Mouse (Mus musculus) mouse embryonic stem cell (cell line): Measurements from ENCODE around the gene Msh4.

Experiments used
- in situ Hi-C, 2 experiments: fragments of 300-500 bp; cut with MboI; formaldehyde crosslinking; loops; 1 replicate in 1 of 2; 3 replicates in 1 of 2; pipeline ENCODE4 v1.14.3; 2019 to 2020; ENCODE audit warnings: low sequenced_read_pairs in 2 of 2, low pct_unique_long_range_greater_than_20kb in 1 of 2, mixed read lengths in 1 of 2; ENCODE audit not compliant: unreplicated experiment in 1 of 2

Msh4 gene

DNA sequence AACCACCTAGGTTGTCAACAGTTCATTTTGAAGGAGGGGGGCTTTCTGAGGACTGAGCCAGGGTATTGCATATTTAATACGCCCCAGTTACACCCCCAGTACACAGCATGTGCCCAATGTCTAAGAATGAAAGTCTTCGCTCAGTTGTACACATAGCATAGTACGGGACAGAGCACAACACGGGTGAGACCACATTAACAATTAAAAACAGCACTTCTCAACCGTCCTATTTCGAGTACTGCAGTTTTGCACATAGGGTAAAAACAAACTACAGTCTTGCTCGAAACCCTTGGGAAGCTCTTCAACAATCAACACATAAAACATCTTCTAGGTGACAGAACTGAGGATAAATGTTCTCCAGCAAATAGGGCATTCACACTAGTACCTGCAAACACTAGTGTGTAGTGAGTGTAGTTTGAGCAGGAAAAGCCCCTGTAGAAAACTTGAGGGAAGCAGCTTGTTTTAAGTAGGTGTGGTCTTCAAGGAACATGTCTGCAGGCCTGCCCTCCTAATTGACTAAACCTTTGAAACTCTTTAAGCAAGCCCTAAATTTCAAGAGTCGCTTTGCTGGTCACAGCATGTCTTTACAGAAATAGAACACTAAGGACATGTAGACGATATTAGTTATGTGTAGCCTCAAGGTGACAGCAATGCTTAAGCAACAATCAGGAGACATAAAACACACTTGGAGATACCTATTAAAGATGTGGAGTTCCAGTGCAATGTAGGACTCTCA is at the start of gene Msh4:
Gene Msh4, minus strand, starts transcription at position 3 of the 736 bp plus-strand sequence.
- in situ Hi-C loops: no loop called here

DNA sequence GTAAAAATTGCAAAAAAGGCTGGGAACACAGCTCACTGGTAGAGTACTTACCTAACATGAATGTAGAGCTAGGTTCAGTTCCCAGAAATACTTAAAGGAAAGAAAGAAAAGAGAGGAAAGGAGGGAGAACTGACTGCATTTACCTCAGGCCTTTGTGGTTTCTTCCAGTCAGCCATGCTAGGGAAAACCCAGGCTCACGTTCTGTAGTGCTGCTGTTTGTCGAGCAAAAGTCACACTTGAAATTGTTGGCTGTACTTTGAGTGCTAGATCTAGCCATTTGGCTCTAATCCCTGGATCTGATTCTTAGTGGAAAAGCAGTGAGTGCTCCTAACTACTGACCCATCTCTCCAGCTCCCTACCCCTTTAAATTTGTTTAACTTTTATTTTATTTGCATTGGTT is 42.2 kb upstream of the Msh4 start:
- in situ Hi-C loops: no loop called here

DNA sequence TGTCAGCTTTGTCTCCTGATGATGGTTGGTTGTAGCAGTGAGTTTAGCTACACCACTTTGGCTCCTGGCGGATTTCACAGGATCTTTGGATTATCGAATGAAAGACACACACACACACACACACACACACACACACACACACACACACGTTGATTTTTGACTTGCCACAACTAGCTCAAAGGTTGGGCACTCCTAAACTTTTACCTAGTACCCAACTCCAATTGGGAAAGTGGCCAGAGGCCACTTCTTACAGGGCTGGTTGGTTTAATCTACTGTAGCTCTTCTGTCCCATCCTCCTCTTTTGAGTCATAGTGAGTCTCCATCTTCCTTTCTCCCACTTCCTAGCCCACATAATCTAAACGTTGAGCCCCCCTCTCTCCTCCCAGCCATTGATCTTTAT is 41.3 kb upstream of the Msh4 start:
- in situ Hi-C loops: no loop called here

DNA sequence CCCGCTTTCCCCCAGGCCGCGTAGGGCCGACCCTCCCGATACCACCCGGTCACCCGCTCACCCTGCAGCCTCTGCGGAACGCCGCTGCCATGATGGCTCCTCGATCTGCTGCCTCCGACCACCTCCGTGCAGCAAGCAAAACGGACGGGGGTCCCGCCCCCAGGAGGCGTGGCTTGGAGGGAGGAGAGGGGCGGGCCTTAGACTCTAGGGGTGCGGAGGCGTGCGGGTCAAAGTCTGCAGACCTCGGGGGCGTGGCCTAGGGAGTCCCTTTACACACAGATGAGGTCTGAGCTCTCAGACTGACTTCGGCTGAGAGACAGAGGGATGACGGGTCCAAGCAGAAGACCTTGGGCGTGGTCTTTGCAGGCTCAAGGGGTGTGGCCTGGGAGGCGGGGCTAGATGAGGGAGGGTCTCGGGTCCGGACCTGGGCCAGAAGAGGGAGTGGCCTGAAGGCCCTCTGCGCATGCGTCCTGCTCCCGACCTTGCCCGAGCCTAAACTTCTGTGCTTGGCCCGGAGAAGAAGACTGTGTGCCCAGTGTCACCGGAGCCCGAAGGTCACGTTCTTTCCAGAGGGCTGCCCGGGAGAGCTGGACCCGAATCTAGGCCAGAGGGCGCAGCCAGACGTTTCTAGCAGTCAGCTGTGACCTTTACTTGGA is 38.5 kb upstream of the Msh4 start, which contains the start of gene Acadm:
Gene Acadm, minus strand, starts transcription at position 298 of the 656 bp plus-strand sequence.
- in situ Hi-C loops: no loop called here

DNA sequence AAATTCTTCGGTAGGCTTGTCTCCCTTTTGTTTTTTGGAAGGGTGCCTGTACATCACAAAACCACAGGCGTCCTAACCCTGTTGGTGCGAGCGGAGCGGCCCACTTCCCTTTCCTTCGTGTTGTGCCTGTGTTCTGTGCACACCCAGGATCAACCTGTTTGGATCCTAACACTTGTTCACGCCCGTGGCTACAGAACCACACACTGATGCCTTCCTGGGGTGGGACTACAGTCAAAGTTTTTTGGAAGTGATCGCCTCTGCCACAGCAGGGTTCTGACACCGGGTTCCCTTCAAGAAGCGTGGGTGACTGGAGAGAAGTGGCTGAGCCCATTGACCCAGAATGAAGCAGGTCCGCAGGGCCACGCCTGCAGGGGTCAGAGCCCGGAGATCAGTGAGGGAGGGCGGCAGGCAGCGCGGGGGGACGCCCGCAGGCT is 38.0 kb upstream of the Msh4 start:
- in situ Hi-C loops: no loop called here

DNA sequence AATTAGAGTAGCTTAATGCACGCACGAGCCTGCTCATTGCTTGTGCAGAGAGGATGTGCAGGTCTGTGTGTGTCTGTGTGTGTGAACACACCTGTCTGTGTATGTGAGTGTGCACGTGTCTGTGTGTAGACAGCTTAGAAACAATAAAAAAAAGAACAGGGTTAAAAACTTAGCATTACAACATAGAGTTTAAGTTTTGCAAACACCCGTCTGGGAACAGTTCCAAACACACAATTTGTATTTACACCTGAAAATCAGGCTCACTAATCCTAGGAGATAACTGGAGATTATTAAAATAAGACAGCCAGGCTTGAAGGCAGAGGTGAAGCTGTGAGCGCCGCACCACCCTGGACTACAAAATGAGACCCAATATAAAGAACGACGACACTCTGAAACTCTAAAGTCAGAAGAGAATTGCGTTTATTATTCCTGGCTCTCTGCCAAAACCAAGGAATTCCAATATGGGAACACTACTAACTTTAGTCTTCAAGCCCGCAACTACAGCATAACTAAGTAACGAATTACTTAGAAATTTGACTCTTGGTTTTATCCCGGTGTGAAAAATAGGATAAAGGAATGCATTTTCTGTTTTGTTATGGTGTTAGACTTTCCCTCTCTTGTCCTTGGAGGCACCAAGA is 37.2 kb upstream of the Msh4 start:
- in situ Hi-C loops: no loop called here

DNA sequence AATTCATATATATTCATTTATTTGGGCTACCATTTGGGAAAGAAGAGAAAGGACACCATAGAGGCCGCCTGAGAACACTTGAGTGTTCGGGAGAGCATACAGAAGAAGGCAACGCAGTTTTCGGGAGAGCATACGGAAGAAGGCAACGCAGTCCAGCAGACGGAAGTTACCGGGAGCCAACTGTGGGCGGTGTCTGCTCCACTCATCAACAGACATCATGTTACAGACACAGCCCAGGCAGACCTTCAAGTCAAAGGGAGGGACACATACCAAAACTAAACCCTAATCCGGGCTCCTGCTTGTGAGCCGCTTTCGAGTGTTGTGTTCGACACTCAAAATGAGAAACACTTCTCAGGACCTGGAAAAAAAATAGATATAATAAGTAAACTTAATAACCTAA is 35.7 kb upstream of the Msh4 start:
- in situ Hi-C loops: no loop called here

DNA sequence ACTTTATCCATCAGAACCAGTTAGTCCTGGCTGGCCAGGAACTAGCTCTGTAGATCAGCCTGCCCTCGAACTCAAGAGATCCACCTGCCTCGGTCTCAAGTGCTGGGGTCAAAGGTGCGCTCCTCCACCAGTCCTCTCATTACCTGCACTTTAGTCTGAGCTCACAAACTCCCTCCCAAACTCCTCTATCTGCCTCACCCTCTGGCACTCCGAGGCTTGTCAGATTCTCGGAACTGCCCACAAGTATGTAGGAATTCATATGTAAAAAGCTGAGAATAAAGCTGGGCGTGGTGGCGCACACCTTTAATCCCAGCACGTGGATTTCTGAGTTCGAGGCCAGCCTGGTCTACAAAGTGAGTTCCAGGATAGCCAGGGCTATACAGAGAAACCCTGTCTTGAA is 34.5 kb upstream of the Msh4 start:
- in situ Hi-C loops: no loop called here

DNA sequence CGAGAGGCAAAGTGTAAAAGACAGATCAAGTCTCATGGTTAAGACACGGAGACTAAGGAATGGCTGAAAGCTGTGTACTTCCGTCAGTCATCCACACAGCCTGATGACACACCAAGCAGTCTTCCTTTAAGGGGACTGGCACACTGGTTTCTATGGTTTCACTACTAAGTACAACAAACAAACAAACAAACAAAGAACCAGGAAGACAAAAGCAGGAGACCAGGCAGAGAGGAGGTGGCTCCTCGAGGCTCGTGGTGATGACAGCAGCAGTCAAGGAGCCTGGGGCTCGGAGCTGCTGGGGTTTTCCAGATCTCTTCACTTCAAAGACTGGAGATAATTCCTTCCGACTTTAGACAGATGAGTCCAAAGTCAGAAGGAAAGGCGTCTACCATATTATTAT is 34.1 kb upstream of the Msh4 start:
- in situ Hi-C loops: no loop called here

DNA sequence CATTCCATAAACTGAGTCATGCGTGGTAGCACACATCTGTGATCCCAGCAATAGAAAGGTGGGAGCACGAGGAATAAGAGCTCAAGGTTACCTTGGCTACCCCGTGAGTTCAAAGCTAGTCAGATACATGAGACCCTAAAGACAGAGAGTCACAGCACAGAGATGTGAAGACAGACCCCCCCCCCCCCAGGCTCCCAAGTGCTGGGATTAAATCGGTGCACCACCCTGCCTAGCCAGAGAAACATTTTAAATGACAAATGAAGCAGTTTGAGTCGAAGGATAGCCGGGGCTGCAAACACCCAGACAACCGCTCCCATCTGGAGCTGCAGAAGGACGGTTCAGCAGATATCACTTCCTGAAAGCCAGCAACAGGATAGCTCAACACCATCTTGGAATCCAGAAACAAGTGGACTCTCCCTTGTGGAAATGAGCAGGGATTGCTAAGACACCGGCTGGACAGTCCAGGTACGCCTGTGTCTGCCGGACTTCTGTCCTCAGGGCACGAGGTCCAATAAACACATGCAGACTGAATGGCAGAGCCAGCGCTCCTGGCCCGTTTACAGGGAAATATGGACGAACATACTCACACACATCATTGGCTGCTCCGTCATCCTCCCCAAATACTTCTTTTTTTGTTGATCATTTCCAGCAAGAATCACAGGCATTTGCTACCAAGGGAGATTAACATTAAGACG is 31.3 kb upstream of the Msh4 start:
- in situ Hi-C loops: no loop called here

DNA sequence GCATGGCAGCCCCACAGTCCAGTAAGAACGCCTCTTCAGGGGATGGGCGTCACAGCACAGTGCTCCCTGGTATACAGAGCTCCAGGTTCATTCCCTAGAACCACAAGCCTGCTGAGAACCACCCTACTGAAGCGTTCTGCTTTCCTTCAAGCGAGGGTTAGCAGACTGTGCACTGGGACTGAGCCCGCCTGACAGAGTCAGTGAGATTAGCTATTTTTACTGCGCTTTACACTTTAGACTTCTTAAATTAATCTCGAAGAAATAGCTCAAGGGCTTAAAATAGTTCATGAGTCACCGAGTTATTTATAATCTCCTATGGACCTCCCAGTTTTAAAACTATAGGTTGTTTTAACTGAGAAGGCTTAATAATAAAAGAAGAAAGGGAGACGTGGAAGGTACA is 29.9 kb upstream of the Msh4 start:
- in situ Hi-C loops: no loop called here

DNA sequence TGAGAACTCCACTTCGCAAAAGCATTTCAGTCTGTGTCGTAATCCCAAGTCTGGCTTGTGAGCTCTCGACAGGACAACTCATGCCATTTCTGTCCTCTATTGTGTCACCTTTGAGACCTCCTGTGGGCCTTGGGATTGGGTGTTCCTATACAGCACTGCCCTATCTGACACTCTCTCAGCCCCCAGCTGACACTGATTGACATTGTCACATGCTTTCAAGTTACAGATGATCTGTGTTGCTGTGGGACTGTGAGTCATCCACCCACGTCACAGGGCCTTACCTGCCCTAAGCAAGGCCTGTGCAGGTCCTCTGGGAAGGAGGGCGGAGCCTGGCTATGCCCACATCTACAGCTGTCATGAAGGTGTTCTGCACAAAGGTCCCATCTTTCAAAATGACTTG is 26.5 kb upstream of the Msh4 start:
- in situ Hi-C loops: no loop called here

DNA sequence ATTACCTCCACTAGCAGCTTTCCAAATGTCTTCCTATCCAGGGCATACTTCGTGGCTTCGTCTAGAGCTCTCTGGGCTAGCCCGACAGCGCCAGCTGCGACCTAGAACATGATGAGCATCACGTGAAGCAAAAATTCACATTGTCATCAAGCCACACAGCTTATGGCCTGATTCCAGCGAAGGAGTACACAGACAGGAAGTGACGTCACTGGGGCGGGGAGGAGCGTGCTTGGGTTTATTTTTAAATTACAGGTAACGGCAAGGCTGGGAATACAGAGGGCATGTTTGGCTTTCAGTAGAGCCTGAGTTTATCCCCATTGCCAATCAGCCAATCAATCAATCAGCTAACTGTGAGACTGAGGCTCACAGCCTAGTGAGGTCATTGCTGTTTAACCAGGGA is 23.6 kb upstream of the Msh4 start:
- in situ Hi-C loops: no loop called here

DNA sequence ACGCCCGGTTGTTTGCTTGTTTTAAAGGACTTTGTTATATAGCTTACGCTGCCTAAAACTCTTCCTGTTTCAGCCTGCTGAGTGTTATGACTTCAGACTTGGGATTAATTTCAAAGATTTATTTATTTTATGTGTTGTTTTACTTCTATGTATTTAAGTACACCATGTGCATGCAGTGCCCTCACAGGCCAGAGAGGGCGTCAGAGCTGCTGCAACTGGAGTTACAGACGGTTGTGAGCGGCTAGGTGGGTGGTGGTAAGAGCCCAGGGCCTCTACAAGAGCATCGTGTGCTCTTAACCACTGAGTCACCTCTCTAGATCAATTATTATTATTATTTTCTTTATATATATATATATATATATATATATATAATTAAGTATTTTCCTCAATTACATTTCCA is 20.4 kb upstream of the Msh4 start:
- in situ Hi-C loops: no loop called here

DNA sequence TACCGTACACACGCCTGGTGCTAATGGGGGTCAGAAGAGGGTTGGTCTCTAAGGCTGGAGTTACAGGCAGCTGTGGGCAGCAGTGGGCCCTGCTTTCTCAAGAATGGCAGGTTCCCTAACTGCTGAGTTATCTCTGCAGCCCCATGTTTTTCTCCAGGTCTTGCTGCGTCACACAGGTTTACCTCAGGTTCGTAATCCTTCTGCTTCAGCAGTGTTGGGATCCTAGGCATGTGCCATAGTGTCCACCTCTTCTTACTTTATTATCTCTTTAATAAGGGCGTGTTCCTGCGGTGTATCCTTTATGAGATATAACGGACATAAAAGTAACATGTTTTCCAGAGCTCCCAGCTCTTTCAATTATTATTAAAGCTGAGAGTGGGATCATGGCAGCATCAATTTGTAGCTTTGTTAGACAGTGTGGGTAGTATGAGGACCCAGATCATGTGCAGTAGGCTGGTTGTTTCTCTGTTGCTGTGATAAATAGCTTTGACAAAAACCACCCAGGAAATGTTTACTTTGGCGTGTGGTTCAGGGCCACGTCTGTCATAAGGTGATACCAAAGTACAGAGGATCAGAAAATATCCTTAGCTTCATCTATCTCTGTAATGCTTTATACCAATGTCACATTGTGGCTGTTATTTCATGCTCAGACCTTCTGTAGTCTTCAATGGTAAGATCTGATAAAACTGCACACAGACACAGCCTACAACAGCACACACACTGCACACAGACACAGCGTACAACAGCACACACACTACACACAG is 15.4 kb upstream of the Msh4 start:
- in situ Hi-C loops: no loop called here

DNA sequence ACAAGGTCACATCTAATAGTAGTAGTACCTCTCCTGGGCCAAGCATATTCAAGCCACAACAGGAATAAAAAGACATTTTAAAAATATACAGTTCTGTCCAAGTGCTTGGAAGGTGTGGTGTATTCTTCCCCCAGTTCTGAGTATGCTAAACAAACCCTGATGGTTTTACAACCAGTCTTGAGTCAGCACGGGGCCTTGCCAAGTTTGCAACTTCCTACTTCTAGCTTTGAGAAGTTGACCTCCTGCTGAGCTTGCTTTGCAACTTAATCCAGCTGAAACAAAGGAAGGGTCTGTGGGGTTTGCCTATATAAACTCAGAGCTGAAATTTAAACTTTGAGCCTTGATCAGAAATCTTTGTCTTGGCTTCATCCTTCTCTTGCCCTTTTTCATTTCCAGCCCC is 11.3 kb upstream of the Msh4 start:
- in situ Hi-C loops: no loop called here

DNA sequence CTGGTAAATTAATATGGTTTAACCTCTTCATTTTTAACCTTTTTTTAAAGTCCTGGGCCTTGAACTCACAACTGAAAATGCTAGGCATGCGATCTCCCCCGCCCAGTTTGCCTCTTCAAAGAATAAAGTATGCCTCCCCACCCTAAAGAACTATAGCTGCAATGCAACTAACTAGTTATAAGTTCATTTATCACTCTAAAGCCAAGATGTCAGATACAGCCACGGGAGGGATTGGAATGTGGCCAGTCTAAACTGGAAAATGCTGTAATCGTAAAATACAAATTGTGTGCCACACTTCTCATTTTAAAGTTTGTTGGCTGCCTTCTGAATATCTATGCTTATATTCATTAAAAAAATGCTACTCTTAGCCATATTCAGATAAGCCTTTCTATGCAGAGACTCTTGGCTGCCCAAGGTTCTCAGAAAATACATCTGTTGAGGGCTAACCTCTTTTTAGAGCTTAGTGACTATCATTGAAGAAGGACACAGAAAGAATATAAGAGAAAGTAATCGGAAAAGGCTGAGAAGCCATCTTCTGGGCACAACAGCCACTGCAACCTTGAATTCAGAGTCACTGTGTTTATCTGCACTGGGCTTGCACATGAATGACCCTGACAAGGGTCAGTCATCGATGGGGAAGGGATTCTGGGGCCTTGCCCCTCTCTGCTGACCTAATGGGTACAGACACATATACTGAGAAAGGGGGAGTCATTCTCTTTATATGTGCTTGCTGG is 7.7 kb upstream of the Msh4 start:
- in situ Hi-C loops: no loop called here
